Mouse (Mus musculus): ENCODE measurements at regions not wholly inside any gene's neighbourhood (a gene's known extent, or its start where the extent isn't known, plus 50 kb on each side); places are given as distances from the start of the nearest gene placed in this dataset.

DNA sequence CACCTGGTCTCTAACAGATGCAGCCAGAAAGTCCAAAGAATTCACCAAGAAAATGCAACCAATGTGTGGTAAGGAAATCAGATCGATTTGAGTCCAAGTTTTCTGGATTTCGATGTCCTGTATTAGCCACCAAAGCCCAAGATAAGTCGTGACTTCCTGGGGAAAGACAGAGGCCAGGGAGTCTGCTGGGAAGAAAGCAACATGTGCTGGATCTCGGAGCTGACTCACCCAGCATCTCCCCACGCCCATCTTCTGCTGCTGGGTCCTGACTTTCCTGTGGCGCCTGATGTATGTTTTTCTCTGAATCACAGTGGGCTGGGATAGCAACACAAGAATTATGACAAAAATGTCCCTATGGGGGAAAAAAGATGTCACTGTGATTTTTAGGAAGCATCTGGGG is 178.8 kb upstream of the Gm12728 start:
- intact Hi-C loops (cut with DNase I), result no loop called here
- peak in 1 of 2 experiments; percentile 6 for DNase-seq

DNA sequence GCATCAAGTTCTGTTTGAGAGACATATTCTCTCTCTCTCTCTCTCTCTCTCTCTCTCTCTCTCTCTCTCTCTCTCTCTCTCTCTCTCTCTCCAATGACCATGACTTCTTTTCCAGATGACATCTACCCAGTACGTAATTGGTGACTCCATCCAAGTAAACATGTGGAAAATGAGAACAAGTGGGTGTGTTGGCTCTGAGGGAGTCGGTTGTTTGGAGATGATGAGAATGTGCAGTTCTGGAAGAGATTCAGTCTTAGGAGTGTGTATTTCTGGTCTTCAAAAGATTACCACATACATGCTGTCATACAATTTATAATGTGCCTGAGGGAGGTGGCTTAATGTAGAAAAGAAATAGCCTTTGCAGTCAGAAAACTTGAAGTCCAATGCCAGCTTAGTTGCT is 175.3 kb upstream of the Gm12728 start:
- intact Hi-C loops (cut with DNase I), result no loop called here
- no peak for DNase-seq

DNA sequence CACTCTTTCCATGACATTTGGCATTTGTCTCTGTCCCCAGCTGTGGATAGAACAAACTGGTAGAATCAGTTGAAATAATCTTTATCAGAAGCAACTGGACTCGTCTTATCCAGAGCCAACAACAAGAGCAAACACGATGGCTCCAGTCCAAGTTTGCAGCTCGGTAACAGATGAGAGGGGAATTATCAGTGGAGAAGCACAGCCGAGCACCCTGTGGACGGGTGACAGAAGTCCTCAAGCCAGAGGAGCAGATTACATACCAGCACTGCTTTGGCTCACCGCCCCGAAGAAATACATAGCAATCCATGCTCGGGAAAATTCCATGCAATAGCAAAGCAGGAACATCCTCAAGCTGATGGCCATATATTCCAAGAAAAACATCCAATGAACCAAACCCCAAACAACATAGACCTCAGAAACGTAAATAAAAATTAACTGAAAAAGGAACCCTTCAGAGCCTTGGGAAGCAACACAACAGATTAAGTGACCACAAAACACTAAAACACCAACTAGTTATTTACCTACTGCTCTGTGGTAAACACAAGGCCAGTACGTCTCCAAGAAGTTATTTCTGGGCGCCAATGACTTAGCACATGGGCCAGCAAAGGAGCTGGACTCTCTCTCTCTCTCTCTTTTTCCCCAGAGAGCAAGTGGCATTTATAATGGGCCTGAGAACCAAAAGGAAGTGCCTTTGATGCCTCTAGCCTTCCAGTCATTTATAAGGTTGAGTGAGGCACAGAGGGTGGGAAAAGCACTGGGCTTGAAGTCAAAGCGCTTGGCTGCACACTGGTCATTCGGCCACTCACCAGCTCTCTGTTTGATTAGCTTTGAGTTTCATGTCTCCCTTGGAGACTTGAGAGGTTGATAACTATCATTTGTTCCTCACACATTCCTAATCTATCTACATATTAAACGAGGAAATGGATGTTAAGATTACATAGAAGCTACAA is 163.0 kb upstream of the Gm12728 start:
- DNase-seq, result peak; percentile 45 to 49
- intact Hi-C loops (cut with DNase I), result no loop called here

- DNase-seq, result no peak
- intact Hi-C loops (cut with DNase I), result no loop called here
These were observed 160.1 kb upstream of the Gm12728 start for GRCm38 (mm10) chr4:105629581-105629980.

DNA sequence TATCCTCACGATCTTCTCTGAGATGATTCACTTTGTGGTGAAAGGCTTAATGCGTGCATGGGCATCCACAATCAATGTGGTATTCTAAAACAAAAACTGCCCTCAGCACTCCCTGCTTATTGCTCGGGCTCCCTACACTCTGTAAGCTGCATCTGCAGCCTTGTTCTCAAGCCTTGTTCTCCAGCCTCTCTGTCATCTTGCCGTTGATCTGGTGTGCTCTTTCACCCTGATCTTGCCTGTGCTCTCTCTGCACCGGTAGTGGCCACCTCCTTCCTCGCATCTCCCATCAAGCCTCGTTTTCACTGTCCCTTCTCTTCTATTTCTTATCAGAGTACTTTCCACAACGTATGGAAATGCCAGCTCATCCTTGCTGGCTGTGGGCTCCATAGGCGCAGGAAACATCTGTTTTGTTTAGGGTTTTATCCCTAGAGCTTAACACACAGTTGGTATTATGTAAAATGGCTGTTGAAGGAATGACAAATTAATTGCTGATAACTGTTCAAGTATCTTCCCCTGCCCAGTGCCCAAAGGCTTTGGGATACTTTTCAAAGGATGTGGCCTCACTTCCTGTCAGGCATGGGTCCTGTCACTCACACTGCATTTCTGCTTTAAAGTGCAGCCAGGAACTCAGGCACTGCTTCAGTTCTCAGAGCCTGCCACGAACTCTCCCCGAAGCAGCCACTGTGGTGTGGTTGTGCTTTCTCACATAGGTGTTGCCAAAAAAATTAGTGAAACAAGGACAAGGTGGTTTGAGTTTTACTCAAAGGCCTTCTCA is 158.9 kb upstream of the Gm12728 start:
- intact Hi-C loops (cut with DNase I), result loop anchor here (10.0 kb wide), 1 partner anchor 476 kb away; the partner anchor contains the start of gene Plpp3

GRCm38 (mm10) chr4:105632581-105633358 is 156.9 kb upstream of the Gm12728 start:
- intact Hi-C loops (cut with DNase I), result loop anchor here (10.0 kb wide), 1 partner anchor 478 kb away; the partner anchor contains the start of gene Plpp3
- DNase-seq, result no peak

More for the DNA sequence above, 158.9 kb upstream of the Gm12728 start:
- DNase-seq, result no peak

DNA sequence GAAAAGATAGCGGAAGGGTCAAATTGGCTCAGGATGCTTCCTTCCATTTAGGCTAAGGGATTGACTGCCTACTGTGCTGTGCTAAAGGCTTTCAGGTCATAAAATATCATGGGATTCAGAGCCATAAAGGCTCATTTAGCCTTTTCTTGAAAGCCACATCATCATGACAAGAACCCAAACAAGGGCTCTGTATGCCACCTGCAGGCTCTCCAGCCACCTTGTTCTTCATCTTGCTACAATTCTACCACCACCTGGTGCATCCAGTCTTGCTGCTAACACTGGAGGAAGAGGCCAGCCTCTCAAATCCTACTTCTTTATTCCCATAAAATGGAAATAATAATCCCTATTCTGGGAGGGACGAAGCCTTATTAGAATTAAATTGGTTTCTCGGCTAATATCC is 155.9 kb upstream of the Gm12728 start:
- intact Hi-C loops (cut with DNase I), result loop anchor here (10.0 kb wide), 1 partner anchor 479 kb away; the partner anchor contains the start of gene Plpp3
- DNase-seq, result no peak

GRCm38 (mm10) chr4:105640793-105641192 is 148.9 kb upstream of the Gm12728 start:
- no peak for DNase-seq

DNA sequence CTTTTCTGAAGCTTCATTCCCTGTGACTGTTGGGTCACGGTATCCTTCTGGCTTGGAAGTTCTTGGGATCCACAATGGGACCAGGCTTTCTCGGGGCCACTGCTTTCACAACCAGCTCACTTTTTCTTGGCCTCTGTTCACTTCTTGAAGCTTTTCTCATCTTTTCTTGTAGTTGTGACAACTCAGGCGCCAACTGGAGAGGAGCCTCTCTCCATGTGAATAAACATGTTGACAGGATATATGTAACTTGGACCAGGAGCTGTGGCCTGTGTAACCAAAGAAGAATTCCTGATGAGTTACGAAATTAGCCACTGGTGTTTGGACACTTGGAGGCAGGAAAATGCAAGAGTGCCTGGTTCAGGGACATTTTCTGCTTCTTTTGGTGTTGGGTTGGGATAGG is 148.1 kb upstream of the Gm12728 start:
- DNase-seq, result no peak
- intact Hi-C loops (cut with DNase I), result no loop called here

More at GRCm38 (mm10) chr4:105640793-105641192, 148.9 kb upstream of the Gm12728 start:
- intact Hi-C loops (cut with DNase I), result no loop called here

DNA sequence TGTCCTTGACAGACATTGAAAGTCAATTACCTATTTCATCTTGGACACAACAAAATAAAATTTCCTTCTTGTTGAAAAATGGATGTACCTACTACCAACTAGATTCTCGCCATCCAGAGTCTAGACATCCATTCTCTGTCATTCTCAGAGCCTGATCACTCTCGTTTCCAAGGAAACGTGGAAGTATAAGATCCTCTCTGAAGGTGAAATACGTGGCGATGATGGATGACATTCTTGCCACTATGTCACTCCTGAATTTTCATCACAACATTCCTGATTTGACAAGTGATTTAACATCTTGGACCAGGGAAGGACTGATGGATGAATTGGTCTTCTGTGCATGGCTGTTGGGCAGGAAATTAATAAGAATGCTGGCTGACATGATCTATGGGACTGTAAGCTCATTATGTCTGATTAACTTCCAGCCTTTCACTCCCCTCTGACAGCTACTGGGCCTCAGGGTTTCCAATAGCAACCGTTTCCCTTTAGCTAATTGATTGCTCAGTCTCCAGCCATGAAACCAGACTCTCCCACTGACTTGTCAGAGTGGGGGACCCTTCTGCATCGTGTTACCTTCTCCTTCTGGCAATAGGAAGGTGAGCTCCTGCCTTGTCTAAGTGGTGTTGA is 140.7 kb upstream of the Gm12728 start:
- intact Hi-C loops (cut with DNase I), result no loop called here
- no peak for DNase-seq

- intact Hi-C loops (cut with DNase I), result no loop called here
These were observed 140.2 kb upstream of the Gm12728 start for GRCm38 (mm10) chr4:105649447-105649833.

GRCm38 (mm10) chr4:105656071-105656655 is 133.5 kb upstream of the Gm12728 start:
- intact Hi-C loops (cut with DNase I), result no loop called here
- DNase-seq, result no peak

More at GRCm38 (mm10) chr4:105649447-105649833, 140.2 kb upstream of the Gm12728 start:
- no peak for DNase-seq

DNA sequence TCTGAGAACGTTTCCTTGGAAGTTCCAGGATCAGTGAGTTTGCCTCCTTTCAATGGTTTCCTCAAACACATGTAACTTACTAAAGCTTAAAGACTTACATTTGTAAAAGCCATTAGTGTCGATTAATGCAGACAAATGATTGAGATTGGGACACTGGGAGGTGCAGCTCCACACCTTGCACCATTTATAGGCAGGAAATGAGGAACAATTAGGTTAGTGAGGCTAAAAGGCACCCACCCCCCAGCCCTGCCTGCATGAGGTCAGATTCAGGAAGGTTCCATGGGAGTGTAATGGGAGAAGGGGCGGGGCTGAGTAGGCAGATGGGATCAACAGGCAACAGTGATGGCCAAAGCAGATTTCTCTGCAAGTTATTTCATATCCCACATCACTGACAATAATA is 131.1 kb upstream of the Gm12728 start:
- intact Hi-C loops (cut with DNase I), result no loop called here
- DNase-seq, result peak; percentile 6 to 19

DNA sequence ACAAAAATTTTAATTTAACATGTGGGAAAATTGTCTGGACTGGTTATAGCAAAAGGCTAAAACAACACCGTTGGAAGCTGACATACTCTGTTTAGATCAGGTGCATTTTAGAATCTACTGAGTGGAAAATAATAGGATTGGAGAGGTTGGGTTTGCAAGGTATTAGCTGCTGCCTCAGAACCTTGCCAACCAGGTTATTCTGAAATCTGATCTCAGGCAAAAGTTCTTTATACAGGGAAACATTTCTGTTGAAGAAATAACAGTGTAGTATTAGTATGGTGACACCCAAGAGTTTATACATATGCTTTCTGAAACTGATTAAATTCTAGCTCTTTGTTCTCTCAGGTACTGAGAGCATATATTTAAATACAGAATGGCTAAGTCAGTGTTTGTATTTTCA is 113.0 kb upstream of the Gm12728 start:
- intact Hi-C loops (cut with DNase I), result no loop called here
- no peak for DNase-seq

DNA sequence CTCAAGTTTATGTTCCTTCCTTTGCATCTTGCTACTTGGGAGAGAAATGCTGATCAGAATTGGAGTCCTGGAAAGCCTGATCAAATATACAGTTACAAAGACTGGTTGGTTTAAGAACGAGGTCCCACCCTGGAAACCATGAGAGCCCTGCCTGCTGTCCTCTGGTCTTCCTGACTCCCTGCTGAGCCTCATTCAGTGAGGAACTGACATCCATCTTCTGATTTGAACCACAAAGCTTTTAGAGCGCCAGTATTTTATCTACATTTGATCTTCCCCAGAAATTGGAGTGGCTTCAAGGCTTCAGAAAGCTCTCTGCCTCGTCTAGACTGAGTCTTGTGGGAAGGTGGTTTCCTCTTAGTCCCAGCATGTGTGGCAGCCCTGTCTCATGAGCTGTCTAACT is 99.0 kb upstream of the Gm12728 start:
- intact Hi-C loops (cut with DNase I), result no loop called here
- DNase-seq, result no peak

GRCm38 (mm10) chr4:105692380-105692779 is 97.3 kb upstream of the Gm12728 start:
- DNase-seq, result peak; percentile 5 to 13
- intact Hi-C loops (cut with DNase I), result no loop called here

DNA sequence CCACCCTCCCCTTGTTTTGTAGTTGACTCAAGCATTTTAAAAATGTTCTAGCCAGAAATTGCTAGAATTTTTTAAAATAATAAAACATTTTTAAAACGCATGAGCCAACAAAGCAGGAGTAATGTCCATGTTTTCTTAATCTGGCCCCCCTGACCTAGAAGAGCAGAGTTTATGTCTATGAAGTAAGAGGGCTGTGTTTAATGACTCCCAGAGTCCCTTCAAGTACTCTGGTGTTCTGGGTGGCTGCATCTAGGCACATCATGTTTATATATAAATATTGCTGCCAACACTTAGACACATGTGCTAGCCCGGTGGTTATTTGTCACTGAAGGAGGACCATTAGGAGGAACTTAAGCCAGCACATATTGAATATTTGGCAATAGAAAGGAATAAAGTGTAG is 93.8 kb upstream of the Gm12728 start:
- intact Hi-C loops (cut with DNase I), result no loop called here
- DNase-seq, result no peak

- intact Hi-C loops (cut with DNase I), result no loop called here
- no peak for DNase-seq
These were observed 92.5 kb upstream of the Gm12728 start for GRCm38 (mm10) chr4:105697123-105697522.

- intact Hi-C loops (cut with DNase I), result no loop called here
- no peak for DNase-seq
These were observed 87.6 kb upstream of the Gm12728 start for GRCm38 (mm10) chr4:105702036-105702435.

GRCm38 (mm10) chr4:105703408-105703807 is 86.3 kb upstream of the Gm12728 start:
- intact Hi-C loops (cut with DNase I), result no loop called here
- no peak for DNase-seq

Measured in heart, postnatal 14 days (tissue).